Comparison of ENCODE assay signal across 11 mouse cellular contexts in the genomic region with DNA sequence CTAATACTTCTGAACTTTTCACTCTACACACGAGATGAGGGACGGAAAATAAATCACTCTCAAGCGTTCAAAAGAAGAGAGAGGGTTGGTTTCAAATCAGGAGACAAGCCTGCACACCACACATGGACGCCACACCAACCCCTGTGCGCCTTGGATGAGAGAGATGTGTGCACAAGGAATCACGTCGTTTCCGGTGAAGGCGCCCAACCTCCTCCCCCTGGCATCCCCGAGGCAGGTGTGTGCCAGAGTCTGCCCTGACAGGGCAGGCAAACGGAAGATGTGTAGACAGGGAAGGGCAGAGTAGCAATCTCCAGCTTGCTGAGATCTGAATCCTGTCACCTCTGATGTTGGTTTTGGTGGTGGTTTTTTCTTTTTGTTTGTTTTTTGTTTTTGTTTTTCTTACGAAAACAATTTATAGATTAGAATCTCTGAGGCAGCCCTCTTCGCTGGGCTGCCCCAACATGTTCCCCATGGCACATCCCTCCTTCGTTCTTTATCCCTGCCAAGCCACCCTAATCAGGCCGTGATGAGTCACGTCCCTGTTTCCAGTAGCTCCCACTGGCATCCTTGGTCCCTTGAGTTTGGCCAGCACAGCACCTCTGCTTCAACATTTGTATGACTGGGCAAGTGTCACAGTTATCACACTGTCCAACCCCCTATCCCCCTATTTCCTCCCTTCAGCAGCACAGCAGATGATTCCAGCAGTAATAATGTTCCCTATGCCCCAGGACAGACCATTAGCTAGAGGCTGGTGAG.
"Had no signal": no experiment of that assay in that cellular context is flagged by ENCODE, and none has a peak within 500 bp of the region (broad histone marks: within the 10 kb centered on the region; RNA-seq: fewer than 3 reads in every experiment).

No protein-coding gene starts in this region.

- H3K27ac ChIP-seq: kidney, embryonic 15.5 days; limb, embryonic 13.5 days; liver, embryonic 15.5 days; midbrain, embryonic 13.5 days; neural tube, embryonic 12.5 days had no signal

- H3K4me2 ChIP-seq: kidney, embryonic 15.5 days; limb, embryonic 13.5 days; liver, embryonic 15.5 days; midbrain, embryonic 13.5 days; neural tube, embryonic 12.5 days had no signal

- ATAC-seq: lung, postnatal 0 days; midbrain, embryonic 13.5 days had no signal

- H3K27me3 ChIP-seq: kidney, embryonic 15.5 days; limb, embryonic 13.5 days; liver, embryonic 15.5 days; midbrain, embryonic 13.5 days; neural tube, embryonic 12.5 days had no signal

- H3K36me3 ChIP-seq: kidney, embryonic 15.5 days; limb, embryonic 13.5 days; liver, embryonic 15.5 days; midbrain, embryonic 13.5 days; neural tube, embryonic 12.5 days had no signal

- H3K4me3 ChIP-seq: kidney, embryonic 15.5 days; limb, embryonic 13.5 days; liver, embryonic 15.5 days; midbrain, embryonic 13.5 days; neural tube, embryonic 12.5 days had no signal

- DNase-seq: kidney, adult 2 months; kidney, postnatal 14 days; left cerebral cortex, postnatal 4 days; lung, adult 2 months; lung, postnatal 36 days had no signal

- H3K9me3 ChIP-seq: kidney, embryonic 15.5 days; liver, embryonic 15.5 days; midbrain, embryonic 13.5 days; neural tube, embryonic 12.5 days had no signal

- H3K9ac ChIP-seq: kidney, embryonic 15.5 days; limb, embryonic 13.5 days; liver, embryonic 15.5 days; midbrain, embryonic 13.5 days; neural tube, embryonic 12.5 days had no signal
